Mouse (Mus musculus): ENCODE measurements around the gene Prelid3b. TPM values are rescaled to one million over a fixed set of nuclear protein-coding genes. Genes with fewer than 3 reads are reported as not detected.
A peak's percentile ranks its signal among the peaks of the same experiment; 100 is the strongest.

Gene Prelid3b
- total and polyA plus RNA-seq, 2 experiments from 2014 or later, result 68.7 to 106 TPM

- Histone ChIP-seq H3K4me3 (ENCODE audit: low read depth, low read length) (no peak overlapping the region), H3K36me3 (ENCODE audit: insufficient read depth) (no peaks in the 10 kb centered on the region), H3K9me3 (ENCODE audit: low read length) (no peaks in the 10 kb centered on the region), H3K27me3 (ENCODE audit: insufficient read depth, low read length) (no peaks in the 10 kb centered on the region), H3K4me1 (ENCODE audit: insufficient read depth) (no peaks in the 10 kb centered on the region), H3K27ac (ENCODE audit: low read depth, low read length) (no peak overlapping the region), H3K4me2 (ENCODE audit: low read depth) (no peak overlapping the region), H3K9ac (no peak overlapping the region)
- 55% methylated on average over 7 of the region's 7 CpGs for WGBS
- TF ChIP-seq CTCF (IDR thresholded peaks at IDR 0.05; ENCODE audit: low read depth), result no peak
- no peak for ATAC-seq
- DNase-seq, result no peak
Observed at GRCm38 (mm10) chr2:174446492-174446891, 26.4 kb downstream of the Prelid3b start.

DNA sequence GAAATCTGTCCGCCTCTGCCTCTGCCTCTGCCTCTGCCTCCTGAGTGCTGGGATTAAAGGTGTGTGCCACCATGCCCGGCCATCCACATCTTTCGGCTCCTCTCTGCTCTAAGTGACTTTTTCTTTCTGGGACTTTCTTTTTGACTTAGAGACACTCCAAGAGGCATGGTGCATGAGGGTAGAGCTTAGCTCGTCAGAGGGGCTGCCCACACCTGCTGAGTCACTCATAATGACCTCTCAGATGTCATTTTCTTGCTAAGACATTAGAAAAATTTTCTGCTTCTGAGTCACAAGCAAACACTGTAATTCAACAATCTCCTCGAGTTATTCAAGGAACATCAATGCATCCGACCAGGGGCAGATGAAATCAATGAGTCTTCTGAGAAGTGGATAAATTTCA lies 27.9 kb downstream of the Prelid3b start:
- H3K9me3 ChIP-seq (ENCODE audit: low read length), result no peaks in the 10 kb centered on the region
- TF ChIP-seq CTCF (IDR thresholded peaks at IDR 0.05; ENCODE audit: low read depth), result no peak
- ATAC-seq (no peak), DNase-seq (no peak)
- H3K36me3 ChIP-seq (ENCODE audit: insufficient read depth), result no peaks in the 10 kb centered on the region
- H3K4me1 ChIP-seq (ENCODE audit: insufficient read depth), result no peaks in the 10 kb centered on the region
- no peak overlapping the region for H3K27ac ChIP-seq (ENCODE audit: low read depth, low read length)
- H3K27me3 ChIP-seq (ENCODE audit: insufficient read depth, low read length), result no peaks in the 10 kb centered on the region
- 85% methylated on average over 6 of the region's 6 CpGs for WGBS
- no peak overlapping the region for H3K4me2 ChIP-seq (ENCODE audit: low read depth)
- H3K9ac ChIP-seq, result no peak overlapping the region
- H3K4me3 ChIP-seq (ENCODE audit: low read depth, low read length), result no peak overlapping the region

- Histone ChIP-seq H3K36me3 (ENCODE audit: insufficient read depth) (no peaks in the 10 kb centered on the region), H3K9ac (no peak overlapping the region), H3K4me2 (ENCODE audit: low read depth) (no peak overlapping the region), H3K4me1 (ENCODE audit: insufficient read depth) (peaks cover 2% of the 10 kb centered on the region; the same call in 1 of the 2 replicates), H3K9me3 (ENCODE audit: low read length) (no peaks in the 10 kb centered on the region), H3K4me3 (ENCODE audit: low read depth, low read length) (no peak overlapping the region), H3K27ac (ENCODE audit: low read depth, low read length) (no peak overlapping the region), H3K27me3 (ENCODE audit: insufficient read depth, low read length) (no peaks in the 10 kb centered on the region)
- DNase-seq (no peak), ATAC-seq (no peak)
- 95% methylated on average over 7 of the region's 7 CpGs for WGBS
- no peak for TF ChIP-seq CTCF (IDR thresholded peaks at IDR 0.05; ENCODE audit: low read depth)
Observed at GRCm38 (mm10) chr2:174444359-174444758, 28.5 kb downstream of the Prelid3b start.

- ATAC-seq, result no peak
- Histone ChIP-seq H3K36me3 (ENCODE audit: insufficient read depth) (no peaks in the 10 kb centered on the region), H3K4me2 (ENCODE audit: low read depth) (no peak overlapping the region), H3K9me3 (ENCODE audit: low read length) (no peaks in the 10 kb centered on the region), H3K27ac (ENCODE audit: low read depth, low read length) (no peak overlapping the region), H3K4me3 (ENCODE audit: low read depth, low read length) (no peak overlapping the region), H3K9ac (no peak overlapping the region), H3K27me3 (ENCODE audit: insufficient read depth, low read length) (no peaks in the 10 kb centered on the region), H3K4me1 (ENCODE audit: insufficient read depth) (peaks cover 8% of the 10 kb centered on the region)
- TF ChIP-seq CTCF (IDR thresholded peaks at IDR 0.05; ENCODE audit: low read depth), result no peak
- DNase-seq, result no peak
- 51% methylated on average over 2 of the region's 2 CpGs for WGBS
Observed at GRCm38 (mm10) chr2:174443046-174443445, 29.8 kb downstream of the Prelid3b start.

DNA sequence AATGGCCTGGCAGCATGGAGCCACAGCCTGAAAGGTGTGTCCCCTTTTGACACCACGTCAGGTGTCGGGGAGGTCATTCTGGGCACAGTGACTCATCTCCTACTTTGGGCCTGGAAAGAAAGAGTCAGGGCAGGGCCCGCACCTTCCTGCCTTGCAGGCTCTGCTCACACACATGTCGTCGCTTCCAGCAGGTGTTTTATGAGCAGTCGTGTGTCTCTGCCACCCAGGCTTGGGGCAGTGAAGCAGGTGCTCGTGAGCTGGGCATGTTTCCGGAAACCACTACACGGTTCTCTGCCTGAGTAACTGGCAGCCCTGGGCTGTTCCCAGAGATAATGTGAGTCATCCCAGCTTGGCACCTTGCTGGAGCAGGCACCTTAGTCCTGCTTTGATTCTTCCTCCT lies 30.4 kb downstream of the Prelid3b start:
- WGBS, result 87% methylated on average over 9 of the region's 9 CpGs
- H3K36me3 ChIP-seq (ENCODE audit: insufficient read depth), result no peaks in the 10 kb centered on the region
- no peak overlapping the region for H3K4me3 ChIP-seq (ENCODE audit: low read depth, low read length)
- H3K4me1 ChIP-seq (ENCODE audit: insufficient read depth), result peaks cover 12% of the 10 kb centered on the region
- no peaks in the 10 kb centered on the region for H3K27me3 ChIP-seq (ENCODE audit: insufficient read depth, low read length)
- H3K9ac ChIP-seq, result no peak overlapping the region
- H3K27ac ChIP-seq (ENCODE audit: low read depth, low read length), result no peak overlapping the region
- ATAC-seq, result no peak
- DNase-seq, result no peak
- TF ChIP-seq CTCF (IDR thresholded peaks at IDR 0.05; ENCODE audit: low read depth), result no peak
- H3K9me3 ChIP-seq (ENCODE audit: low read length), result no peaks in the 10 kb centered on the region
- H3K4me2 ChIP-seq (ENCODE audit: low read depth), result no peak overlapping the region

- Histone ChIP-seq H3K27me3 (ENCODE audit: insufficient read depth, low read length) (no peaks in the 10 kb centered on the region), H3K9ac (no peak overlapping the region), H3K36me3 (ENCODE audit: insufficient read depth) (no peaks in the 10 kb centered on the region), H3K4me1 (ENCODE audit: insufficient read depth) (peaks cover 12% of the 10 kb centered on the region), H3K4me3 (ENCODE audit: low read depth, low read length) (no peak overlapping the region), H3K9me3 (ENCODE audit: low read length) (no peaks in the 10 kb centered on the region), H3K27ac (ENCODE audit: low read depth, low read length) (no peak overlapping the region), H3K4me2 (ENCODE audit: low read depth) (no peak overlapping the region)
- ATAC-seq, result no peak
- WGBS, result 78% methylated on average over 4 of the region's 4 CpGs
- no peak for DNase-seq
- no peak for TF ChIP-seq CTCF (IDR thresholded peaks at IDR 0.05; ENCODE audit: low read depth)
Observed at GRCm38 (mm10) chr2:174441898-174442297, 31.0 kb downstream of the Prelid3b start.

DNA sequence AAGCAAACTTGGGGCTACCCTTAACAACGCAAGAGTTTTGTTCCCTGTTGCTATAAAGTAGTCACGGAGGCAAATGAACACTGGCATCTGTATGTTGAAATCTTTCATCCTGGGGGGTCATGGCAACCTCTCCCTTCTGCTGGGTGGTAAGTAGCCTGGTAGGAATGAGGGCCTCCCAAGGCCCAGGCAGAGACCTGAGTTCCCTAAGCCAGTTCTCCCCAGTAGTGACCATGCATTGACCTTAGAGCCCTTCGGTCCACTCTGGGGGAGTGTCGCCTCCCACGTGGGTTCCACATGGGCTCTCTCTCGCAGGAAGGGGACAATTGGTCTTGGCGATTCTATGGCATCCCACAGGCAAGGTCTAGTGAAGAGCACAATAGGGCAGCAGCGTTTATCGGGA lies 32.9 kb downstream of the Prelid3b start:
- no peak overlapping the region for H3K4me3 ChIP-seq (ENCODE audit: low read depth, low read length)
- WGBS, result 78% methylated on average over 9 of the region's 9 CpGs
- no peaks in the 10 kb centered on the region for H3K36me3 ChIP-seq (ENCODE audit: insufficient read depth)
- no peaks in the 10 kb centered on the region for H3K9me3 ChIP-seq (ENCODE audit: low read length)
- H3K27ac ChIP-seq (ENCODE audit: low read depth, low read length), result no peak overlapping the region
- H3K9ac ChIP-seq, result no peak overlapping the region
- DNase-seq (no peak), ATAC-seq (no peak)
- H3K4me2 ChIP-seq (ENCODE audit: low read depth), result no peak overlapping the region
- no peak for TF ChIP-seq CTCF (IDR thresholded peaks at IDR 0.05; ENCODE audit: low read depth)
- no peaks in the 10 kb centered on the region for H3K27me3 ChIP-seq (ENCODE audit: insufficient read depth, low read length)
- H3K4me1 ChIP-seq (ENCODE audit: insufficient read depth), result peaks cover 12% of the 10 kb centered on the region

DNA sequence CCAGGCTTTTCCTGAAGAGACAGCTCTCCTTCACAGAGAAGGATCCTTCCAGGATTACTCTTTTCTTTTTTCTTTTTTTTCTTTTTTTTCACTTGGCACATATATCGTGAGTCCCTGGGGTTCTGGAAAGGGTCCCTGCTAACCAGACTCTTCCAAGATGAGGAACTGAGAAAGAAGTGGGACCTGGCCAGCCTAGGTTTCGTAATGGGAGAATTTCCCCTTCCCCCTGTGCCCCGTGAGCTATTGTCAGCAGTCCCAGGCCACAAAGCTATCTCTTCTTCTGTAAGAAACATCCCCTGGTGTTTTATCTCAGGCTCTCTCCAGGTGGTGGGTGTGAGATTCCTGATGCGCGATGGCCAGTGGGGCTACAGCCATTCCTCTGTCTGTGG lies 33.4 kb downstream of the Prelid3b start:
- H3K9ac ChIP-seq, result peak overlapping the region; percentile 68; the same call in 1 of the 2 replicates

More for the DNA sequence above, 33.4 kb downstream of the Prelid3b start:
- peaks cover 12% of the 10 kb centered on the region for H3K4me1 ChIP-seq (ENCODE audit: insufficient read depth)
- TF ChIP-seq CTCF (IDR thresholded peaks at IDR 0.05; ENCODE audit: low read depth), result no peak
- H3K4me3 ChIP-seq (ENCODE audit: low read depth, low read length), result no peak overlapping the region
- peak overlapping the region; percentile 83 for H3K4me2 ChIP-seq (ENCODE audit: low read depth)
- no peaks in the 10 kb centered on the region for H3K27me3 ChIP-seq (ENCODE audit: insufficient read depth, low read length)
- no peak overlapping the region for H3K27ac ChIP-seq (ENCODE audit: low read depth, low read length)
- WGBS, result 51% methylated on average over 5 of the region's 5 CpGs
- no peak for ATAC-seq
- no peaks in the 10 kb centered on the region for H3K9me3 ChIP-seq (ENCODE audit: low read length)
- H3K36me3 ChIP-seq (ENCODE audit: insufficient read depth), result no peaks in the 10 kb centered on the region
- no peak for DNase-seq

Data from forebrain, postnatal 0 days (tissue).